In genomic region chr11:34782516-34783430, GRCm38 (mm10) we compare ENCODE assay signal across 9 mouse cellular contexts. TPM values are rescaled to one million over a fixed set of nuclear protein-coding genes. Genes with fewer than 3 reads are reported as not detected.
DNase-seq lines count a peak whose midpoint lies in the region; ATAC-seq lines count a peak whose summit lies in the region.
"Had no signal": no experiment of that assay in that cellular context is flagged by ENCODE, and none has a peak within 500 bp of the region (broad histone marks: within the 10 kb centered on the region; RNA-seq: fewer than 3 reads in every experiment).

No protein-coding gene starts in this region.

- H3K9me3 ChIP-seq in hindbrain, embryonic 13.5 days: no peaks in the 10 kb centered on the region

- intact Hi-C loops in gastrocnemius, postnatal 14 days (cut with DNase I; ENCODE audit: low total_unique reads): no loop called here

- H3K4me2 ChIP-seq in hindbrain, embryonic 13.5 days: no peak overlapping the region

- no peak overlapping the region for H3K9ac ChIP-seq in hindbrain, embryonic 13.5 days

- H3K27me3 ChIP-seq in hindbrain, embryonic 13.5 days: no peaks in the 10 kb centered on the region

- no peak overlapping the region for H3K27ac ChIP-seq in hindbrain, embryonic 13.5 days

- no peaks in the 10 kb centered on the region for H3K36me3 ChIP-seq in hindbrain, embryonic 13.5 days

- H3K4me3 ChIP-seq in hindbrain, embryonic 13.5 days: no peak overlapping the region

- DNase-seq in 416B (ENCODE audit: low read depth) (peak; percentile 94), liver (peak; percentile 51)
- DNase-seq in CD4-positive, CD25-positive, alpha-beta regulatory T cell, adult 2 months (ENCODE audit: low read depth, low spot score): peak; percentile 95
- peak; percentile 52 to 76 for DNase-seq in monocyte, adult 2 months (ENCODE audit: low read depth in 1 of 2, low spot score in 2 of 2)
- DNase-seq in gastrocnemius, postnatal 14 days: no peak
- DNase-seq in embryo, embryonic 10.5 days (ENCODE audit: low spot score): no peak
- DNase-seq in adrenal gland, adult 8-10 months: no peak
- DNase-seq: adrenal gland, adult 2 months had no signal

- H3K4me1 ChIP-seq in hindbrain, embryonic 13.5 days (replicated peaks): no peaks in the 10 kb centered on the region

- no peak for ATAC-seq in hindbrain, embryonic 13.5 days (ENCODE audit: low FRiP score)

- WGBS in hindbrain, embryonic 13.5 days: 82% methylated on average over 8 of the region's 8 CpGs

RNA-seq across cellular contexts. Expression of gene Dock2, which starts 0.9 kb away (rescaled TPM):
- 0.87 and 0.93 TPM in 2 replicates for polyA plus RNA-seq in hindbrain, embryonic 13.5 days (2015; fragmentation: Nextera tagmentation; extraction: Ambion mirVana)
- 1 to 10 TPM in 1 of 2 experiments, under 1 TPM in 1; 1.00 to 1.1 TPM for total RNA-seq in gastrocnemius, postnatal 14 days (2021)
- total RNA-seq in adrenal gland, adult 8-10 months (2022): 1 to 10 TPM; 2.8 to 6.6 (median 4.8) TPM

RNA-seq across cellular contexts. Expression of gene Spdl1, which starts 50.7 kb away (rescaled TPM):
- 5.4 and 5.7 TPM in 2 replicates for polyA plus RNA-seq in hindbrain, embryonic 13.5 days (2015; fragmentation: Nextera tagmentation; extraction: Ambion mirVana)
- 1 to 10 TPM in 1 of 2 experiments, under 1 TPM in 1; 0.80 to 1.1 TPM for total RNA-seq in gastrocnemius, postnatal 14 days (2021)
- total RNA-seq in adrenal gland, adult 8-10 months (2022): 1 to 10 TPM in 1 of 4 experiments, under 1 TPM in 3; 0.58 to 1.4 (median 0.72) TPM

Comparison
In these comparisons a context has a peak if more than half of its experiments do, and no peak if none do; other contexts are left out.
1. DNase-seq: peak in 416B (single experiment), CD4-positive, CD25-positive, alpha-beta regulatory T cell, adult 2 months (single experiment), liver (single experiment) and monocyte, adult 2 months (2 of 2); none in gastrocnemius, postnatal 14 days (single experiment), embryo, embryonic 10.5 days (single experiment) and adrenal gland, adult 8-10 months (single experiment).